Mouse (Mus musculus): ENCODE measurements around the gene Zfp36l3. TPM values are rescaled to one million over a fixed set of nuclear protein-coding genes. Genes with fewer than 3 reads are reported as not detected.
"Not testable (repeated sequence)": the region's sequence is repeated elsewhere in the genome, so short reads cannot be mapped to it uniquely, and the experiment has no call there.

The Zfp36l3 gene
- polyA plus RNA-seq (2012; ENCODE audit: insufficient read depth, insufficient read length, low replicate concordance, missing spikeins) = not detected in 2 replicates

GRCm38 (mm10) chrX:53776276-53776675 lies at the start of gene Zfp36l3:
TSS of gene Zfp36l3 (minus strand) at chrX:53776394.
- Histone ChIP-seq H3K27ac (ENCODE audit: insufficient read depth, low read depth, low read length) (no peak within 1 kb of the TSS), H3K4me1 (ENCODE audit: control insufficient read depth, insufficient read depth, low read length) (no peaks in the 10 kb centered on the region), H3K4me3 (ENCODE audit: insufficient read depth, low read depth, low read length) (no peak within 1 kb of the TSS)
- 92% methylated on average over 12 of the region's 12 CpGs for WGBS
- TF ChIP-seq CTCF (IDR thresholded peaks at IDR 0.05; ENCODE audit: insufficient read depth, low read depth, low read length) (no peak), POLR2A (IDR thresholded peaks at IDR 0.05; ENCODE audit: insufficient read depth, low read depth, low read length) (no peak)

GRCm38 (mm10) chrX:53799074-53799473 lies 22.9 kb upstream of the Zfp36l3 start:
- H3K4me3 ChIP-seq (ENCODE audit: insufficient read depth, low read depth, low read length) = no peak overlapping the region
- H3K27ac ChIP-seq (ENCODE audit: insufficient read depth, low read depth, low read length) = no peak overlapping the region
- WGBS = 21% methylated on average over 3 of the region's 3 CpGs
- H3K4me1 ChIP-seq (ENCODE audit: control insufficient read depth, insufficient read depth, low read length) = no peaks in the 10 kb centered on the region
- TF ChIP-seq POLR2A (IDR thresholded peaks at IDR 0.05; ENCODE audit: insufficient read depth, low read depth, low read length) (no peak), CTCF (IDR thresholded peaks at IDR 0.05; ENCODE audit: insufficient read depth, low read depth, low read length) (no peak)

- H3K4me3 ChIP-seq (ENCODE audit: insufficient read depth, low read depth, low read length); H3K4me1 ChIP-seq (ENCODE audit: control insufficient read depth, insufficient read depth, low read length); H3K27ac ChIP-seq (ENCODE audit: insufficient read depth, low read depth, low read length): not testable (repeated sequence)
- WGBS = 85% methylated on average over 11 of the region's 11 CpGs
Observed at GRCm38 (mm10) chrX:53797519-53797918, 21.3 kb upstream of the Zfp36l3 start, which contains the start of gene Xlr. TSS of gene Xlr (minus strand) at chrX:53797706.

GRCm38 (mm10) chrX:53757736-53758135 lies 18.5 kb downstream of the Zfp36l3 start, which contains the start of gene 1700013H16Rik:
TSS of gene 1700013H16Rik (minus strand) at chrX:53757831.
- Histone ChIP-seq H3K27ac (ENCODE audit: insufficient read depth, low read depth, low read length) (no peak within 1 kb of the TSS), H3K4me1 (ENCODE audit: control insufficient read depth, insufficient read depth, low read length) (no peaks in the 10 kb centered on the region), H3K4me3 (ENCODE audit: insufficient read depth, low read depth, low read length) (no peak within 1 kb of the TSS)
- no peak for TF ChIP-seq POLR2A (IDR thresholded peaks at IDR 0.05; ENCODE audit: insufficient read depth, low read depth, low read length)
- no peak for TF ChIP-seq CTCF (IDR thresholded peaks at IDR 0.05; ENCODE audit: insufficient read depth, low read depth, low read length)
- 93% methylated on average over 16 of the region's 16 CpGs for WGBS

GRCm38 (mm10) chrX:53752851-53753250 lies 23.3 kb downstream of the Zfp36l3 start:
- H3K4me1 ChIP-seq (ENCODE audit: control insufficient read depth, insufficient read depth, low read length) = no peaks in the 10 kb centered on the region
- TF ChIP-seq CTCF (IDR thresholded peaks at IDR 0.05; ENCODE audit: insufficient read depth, low read depth, low read length) (no peak), POLR2A (IDR thresholded peaks at IDR 0.05; ENCODE audit: insufficient read depth, low read depth, low read length) (no peak)
- H3K27ac ChIP-seq (ENCODE audit: insufficient read depth, low read depth, low read length) = no peak overlapping the region
- WGBS = 76% methylated on average over 1 of the region's 1 CpGs
- no peak overlapping the region for H3K4me3 ChIP-seq (ENCODE audit: insufficient read depth, low read depth, low read length)

DNA sequence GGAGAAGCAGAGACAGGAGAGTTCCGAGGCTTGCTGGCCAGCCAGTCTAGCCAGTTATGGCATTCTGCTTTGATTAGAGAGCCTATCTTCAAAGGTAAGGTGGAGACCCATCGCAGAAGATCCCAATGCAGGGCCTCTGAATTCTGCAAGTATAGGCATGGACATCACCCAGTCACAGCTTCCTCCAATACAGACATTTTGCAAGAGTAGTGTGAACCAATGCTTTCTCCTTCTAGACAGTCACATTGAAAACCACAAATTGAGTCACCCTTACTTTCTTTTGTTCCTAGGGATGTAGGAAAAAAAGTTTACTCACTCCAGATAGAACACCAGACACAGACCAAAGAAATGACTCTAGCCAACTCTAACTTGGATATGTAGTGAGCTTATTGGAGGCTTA lies 47.2 kb downstream of the Zfp36l3 start:
- 79% methylated on average over 2 of the region's 2 CpGs for WGBS
- H3K27ac ChIP-seq (ENCODE audit: insufficient read depth, low read depth, low read length) = no peak overlapping the region
- no peak overlapping the region for H3K4me3 ChIP-seq (ENCODE audit: insufficient read depth, low read depth, low read length)
- TF ChIP-seq POLR2A (IDR thresholded peaks at IDR 0.05; ENCODE audit: insufficient read depth, low read depth, low read length) = no peak
- TF ChIP-seq CTCF (IDR thresholded peaks at IDR 0.05; ENCODE audit: insufficient read depth, low read depth, low read length) = no peak
- H3K4me1 ChIP-seq (ENCODE audit: control insufficient read depth, insufficient read depth, low read length) = no peaks in the 10 kb centered on the region

DNA sequence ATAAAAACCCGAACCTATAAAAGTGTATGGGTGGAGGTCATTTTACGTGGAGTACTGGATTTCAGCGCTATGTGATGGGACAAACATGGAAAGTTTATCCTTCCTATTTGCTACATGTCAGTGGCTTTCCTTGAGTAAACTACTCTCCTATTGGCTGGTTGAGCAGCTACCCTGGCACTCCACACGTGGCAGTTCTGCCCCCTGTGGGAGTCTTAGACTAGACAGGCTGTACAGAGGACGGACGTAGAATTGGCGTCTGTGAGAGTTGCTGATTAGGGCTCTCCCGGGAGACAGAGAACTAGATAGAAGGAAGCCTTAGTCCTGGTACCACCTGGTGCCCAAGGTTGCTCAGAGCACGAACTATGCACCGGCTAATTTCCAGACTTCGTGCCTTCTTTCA lies 51.6 kb downstream of the Zfp36l3 start, which contains the start of gene 4930502E18Rik:
TSS of gene 4930502E18Rik (plus strand) at position 231 of the 400 bp plus-strand sequence.
- TF ChIP-seq POLR2A (IDR thresholded peaks at IDR 0.05; ENCODE audit: insufficient read depth, low read depth, low read length) = no peak
- no peak for TF ChIP-seq CTCF (IDR thresholded peaks at IDR 0.05; ENCODE audit: insufficient read depth, low read depth, low read length)
- no peak within 1 kb of the TSS for H3K27ac ChIP-seq (ENCODE audit: insufficient read depth, low read depth, low read length)
- H3K4me1 ChIP-seq (ENCODE audit: control insufficient read depth, insufficient read depth, low read length) = no peaks in the 10 kb centered on the region
- H3K4me3 ChIP-seq (ENCODE audit: insufficient read depth, low read depth, low read length) = no peak within 1 kb of the TSS
- 78% methylated on average over 11 of the region's 11 CpGs for WGBS

Other genes with a start within 250 kb of the Zfp36l3 start
- gene Rtl8c, start 168.4 kb downstream of the Zfp36l3 start, polyA plus RNA-seq (2012; ENCODE audit: insufficient read depth, insufficient read length, low replicate concordance, missing spikeins) = not detected in 2 replicates
- gene Gm14597, start 167.4 kb downstream of the Zfp36l3 start, polyA plus RNA-seq (2012; ENCODE audit: insufficient read depth, insufficient read length, low replicate concordance, missing spikeins) = not detected in 2 replicates
- gene Rtl8a, start 132.7 kb downstream of the Zfp36l3 start, polyA plus RNA-seq (2012; ENCODE audit: insufficient read depth, insufficient read length, low replicate concordance, missing spikeins) = not detected in 2 replicates
- gene Rtl8b, start 106.0 kb downstream of the Zfp36l3 start, polyA plus RNA-seq (2012; ENCODE audit: insufficient read depth, insufficient read length, low replicate concordance, missing spikeins) = not detected in 2 replicates
- not detected in 2 replicates for gene 4930502E18Rik, start 51.6 kb downstream of the Zfp36l3 start, polyA plus RNA-seq (2012; ENCODE audit: insufficient read depth, insufficient read length, low replicate concordance, missing spikeins)
- gene 1700013H16Rik, start 18.6 kb downstream of the Zfp36l3 start, polyA plus RNA-seq (2012; ENCODE audit: insufficient read depth, insufficient read length, low replicate concordance, missing spikeins) = not detected in 2 replicates
- gene Xlr, start 21.3 kb upstream of the Zfp36l3 start, polyA plus RNA-seq (2012; ENCODE audit: insufficient read depth, insufficient read length, low replicate concordance, missing spikeins) = not detected in 2 replicates

Data from olfactory bulb, adult 2 months (tissue).